In genomic region chr10:17727161-17727925, GRCm38 (mm10) we compare ENCODE assay signal across 8 mouse cellular contexts. TPM values are rescaled to one million over a fixed set of nuclear protein-coding genes. Genes with fewer than 3 reads are reported as not detected.
DNase-seq lines count a peak whose midpoint lies in the region; ATAC-seq lines count a peak whose summit lies in the region.

No protein-coding gene starts in this region.

- H3K27ac ChIP-seq in heart, embryonic 16.5 days (ENCODE audit: low read length), result peak overlapping the region; percentile 70

- H3K4me2 ChIP-seq in heart, embryonic 16.5 days (ENCODE audit: low read depth, low read length), result peak overlapping the region; percentile 54

- peaks cover 29% of the 10 kb centered on the region for H3K4me1 ChIP-seq in heart, embryonic 16.5 days (ENCODE audit: control insufficient read depth, insufficient read depth, low read length)

- no peak overlapping the region for H3K9ac ChIP-seq in heart, embryonic 16.5 days (ENCODE audit: low read length)

- 17% methylated on average over 15 of the region's 15 CpGs for WGBS in heart, embryonic 16.5 days

- peak overlapping the region; percentile 8; the same call in 1 of the 2 replicates for H3K4me3 ChIP-seq in heart, embryonic 16.5 days (ENCODE audit: low read length)

- no peaks in the 10 kb centered on the region for H3K27me3 ChIP-seq in heart, embryonic 16.5 days (ENCODE audit: control insufficient read depth, insufficient read depth, low read length)

- no peak for ATAC-seq in heart, embryonic 16.5 days (replicated peaks; ENCODE audit: extremely low read depth, insufficient read depth, low FRiP score)

- H3K9me3 ChIP-seq in heart, embryonic 16.5 days (replicated peaks; ENCODE audit: control insufficient read depth, low read length), result no peaks in the 10 kb centered on the region

- DNase-seq in gastrocnemius, adult 18-20 months (ENCODE audit: low spot score), result peak; percentile 61
- no peak for DNase-seq in gastrocnemius, postnatal 4 days (ENCODE audit: low spot score in 2 of 2)
- peak; percentile 49 to 92 for DNase-seq in adrenal gland, adult (ENCODE audit: inconsistent age in 2 of 2, low spot score in 1 of 2)
- DNase-seq in embryo, embryonic 9.5 days (ENCODE audit: extremely low spot score), result peak; percentile 55
- DNase-seq in kidney, postnatal 25 days, result peak; percentile 56 to 58
- peak; percentile 64 for DNase-seq in mesoderm, embryonic 11.5 days (ENCODE audit: low read depth, low spot score)
- DNase-seq in T-cell, adult 2 months (ENCODE audit: low spot score), result no peak

- H3K36me3 ChIP-seq in heart, embryonic 16.5 days (ENCODE audit: control insufficient read depth, insufficient read depth), result no peaks in the 10 kb centered on the region

RNA-seq across cellular contexts. Expression of gene Cited2, which starts 4.3 kb away (rescaled TPM):
- 10 to 100 TPM; 24.3 to 49.2 TPM for total RNA-seq in gastrocnemius, adult 18-20 months (2021)
- total RNA-seq in gastrocnemius, postnatal 4 days (2021), result 10 to 100 TPM; 37.6 to 41.5 TPM
- polyA plus RNA-seq in heart, embryonic 16.5 days (2015; fragmentation: Nextera tagmentation; extraction: Ambion mirVana), result 23.9 and 24.0 TPM in 2 replicates

Comparison
In these comparisons a context has a peak if more than half of its experiments do, and no peak if none do; other contexts are left out.
1. DNase-seq: peak in gastrocnemius, adult 18-20 months (single experiment), adrenal gland, adult (2 of 2), embryo, embryonic 9.5 days (single experiment), kidney, postnatal 25 days (2 of 2) and mesoderm, embryonic 11.5 days (single experiment); none in gastrocnemius, postnatal 4 days (0 of 2) and T-cell, adult 2 months (single experiment).